Mouse (Mus musculus) T-helper 17 cell (primary cell): ENCODE measurements around the gene Edc3.

Experiments used
- in situ Hi-C, 2 experiments: fragments of 300-600 bp; cut with MboI, MseI; formaldehyde crosslinking; loops; 1 replicate in 1 of 2; 2 replicates in 1 of 2; pipeline ENCODE4 v1.15.1; 2025; ENCODE audit warnings: high pct_unique_total_duplicates in 2 of 2

The Edc3 gene

GRCm38 (mm10) chr9:57708068-57708719 lies at the start of gene Edc3:
TSS of gene Edc3 (plus strand) at chr9:57708540.
- in situ Hi-C loops: no loop called here

- in situ Hi-C loops: loop anchor here in 1 of 2 experiments (5.0 kb wide), 1 partner anchor 42 kb away; no protein-coding TSS in a partner anchor
Measured at GRCm38 (mm10) chr9:57658970-57659369, 49.4 kb upstream of the Edc3 start.

DNA sequence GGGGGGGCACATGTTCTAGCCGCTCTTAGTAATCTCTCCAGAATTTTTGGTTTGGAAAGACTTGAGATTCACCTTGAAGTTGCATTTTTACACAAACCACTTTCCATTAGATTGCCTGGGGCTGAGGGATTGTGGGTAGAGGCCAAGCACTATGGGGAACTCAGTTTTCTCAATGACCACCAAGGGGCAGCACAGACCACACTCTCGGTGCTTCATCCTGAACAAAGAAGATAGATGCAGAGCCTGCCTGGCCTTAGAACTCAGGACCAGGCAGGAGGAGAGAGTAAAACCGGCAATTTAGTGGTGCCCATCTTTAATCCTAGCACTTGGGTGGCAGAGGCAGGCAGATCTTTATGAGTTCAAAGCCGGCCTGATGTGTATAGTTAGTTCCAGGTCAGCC lies 48.6 kb upstream of the Edc3 start:
- in situ Hi-C loops: loop anchor here (5.0 kb wide), 2 partner anchors 42 to 93 kb away; no protein-coding TSS in a partner anchor

DNA sequence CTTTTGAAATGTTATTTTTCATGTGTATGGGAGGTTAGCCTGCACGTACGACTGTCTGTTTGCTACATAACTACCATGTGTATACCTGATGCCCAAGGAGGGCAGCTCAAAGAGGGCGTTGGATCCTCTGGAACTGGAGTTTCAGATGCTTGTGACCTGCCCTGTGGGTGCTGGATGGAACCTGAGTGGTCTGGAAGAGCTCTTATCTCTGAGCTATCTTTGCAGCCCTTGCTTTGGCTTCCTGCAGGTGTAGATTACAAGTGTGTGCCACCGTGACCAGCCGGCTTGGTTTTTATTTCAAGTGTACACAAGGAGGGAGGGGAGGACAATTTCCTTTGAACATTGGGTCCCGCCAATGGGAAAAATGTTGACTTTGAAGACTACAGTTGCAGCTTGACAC lies 47.8 kb upstream of the Edc3 start:
- in situ Hi-C loops: loop anchor here in 1 of 2 experiments (5.0 kb wide), 1 partner anchor 92 kb away; no protein-coding TSS in a partner anchor

DNA sequence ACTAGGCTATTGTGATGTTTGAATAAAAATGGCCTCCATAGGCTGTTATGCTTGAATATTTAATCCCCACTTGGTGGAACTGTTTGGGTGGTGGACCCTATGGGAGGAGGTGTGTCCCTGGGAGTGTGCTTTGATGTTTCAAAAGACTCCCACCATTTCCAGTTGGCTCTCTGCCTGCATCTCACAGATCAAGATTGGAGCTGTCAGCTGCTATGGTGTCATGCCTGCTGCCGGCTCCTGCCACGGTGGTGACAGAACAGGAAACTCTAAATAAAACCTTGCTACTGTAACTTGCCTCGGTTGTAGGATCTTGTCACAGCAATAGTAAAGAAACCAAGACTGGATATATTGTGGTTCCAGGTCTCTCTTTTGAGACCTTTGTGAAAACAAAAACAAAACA lies 46.8 kb upstream of the Edc3 start:
- in situ Hi-C loops: loop anchor here in 1 of 2 experiments (5.0 kb wide), 1 partner anchor 91 kb away; no protein-coding TSS in a partner anchor

DNA sequence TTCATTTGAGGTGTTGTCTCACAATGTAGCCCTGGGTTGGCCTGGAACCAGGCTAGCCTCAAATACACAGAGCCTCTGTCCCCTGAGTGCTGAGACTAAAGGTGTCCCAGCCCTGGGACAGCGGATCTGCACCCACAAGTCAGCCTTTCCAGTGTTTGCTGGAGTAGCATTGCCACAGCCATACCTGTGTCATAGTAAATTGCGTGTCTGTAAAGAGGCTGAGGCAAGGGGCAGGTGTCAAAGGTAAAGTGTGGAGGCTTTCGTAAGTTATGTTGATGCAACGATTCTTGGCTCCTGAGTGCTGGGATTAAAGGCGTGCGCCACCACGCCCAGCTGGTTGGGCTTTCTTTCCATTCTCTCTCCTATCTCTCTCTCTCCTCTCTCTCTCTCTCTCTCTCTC lies 43.7 kb upstream of the Edc3 start:
- in situ Hi-C loops: loop anchor here in 1 of 2 experiments (5.0 kb wide), 1 partner anchor 88 kb away; no protein-coding TSS in a partner anchor

- in situ Hi-C loops: no loop called here
Measured at GRCm38 (mm10) chr9:57666536-57666935, 41.8 kb upstream of the Edc3 start.

GRCm38 (mm10) chr9:57667136-57667535 lies 41.2 kb upstream of the Edc3 start:
- in situ Hi-C loops: no loop called here

- in situ Hi-C loops: no loop called here
Measured at GRCm38 (mm10) chr9:57667817-57668216, 40.5 kb upstream of the Edc3 start.

DNA sequence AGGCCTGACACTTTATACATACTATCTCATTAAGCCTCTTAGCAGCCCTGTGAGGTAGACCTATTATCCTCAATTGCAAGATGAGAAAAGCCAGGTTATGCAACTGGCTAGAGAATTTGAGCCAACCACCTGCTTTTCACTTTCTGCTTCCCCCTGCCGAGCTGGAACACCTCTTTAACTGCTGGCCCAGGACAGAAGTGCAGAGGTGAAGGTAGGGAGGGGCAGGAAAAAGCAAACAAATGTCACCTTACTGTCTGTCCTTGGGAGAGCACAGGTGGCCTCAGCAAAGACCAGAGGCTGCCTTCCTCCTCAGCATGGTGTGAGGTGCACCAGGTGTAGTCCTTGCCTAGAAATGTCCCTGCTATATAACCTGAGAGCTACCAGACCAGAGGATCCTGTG lies 40.1 kb upstream of the Edc3 start:
- in situ Hi-C loops: no loop called here

DNA sequence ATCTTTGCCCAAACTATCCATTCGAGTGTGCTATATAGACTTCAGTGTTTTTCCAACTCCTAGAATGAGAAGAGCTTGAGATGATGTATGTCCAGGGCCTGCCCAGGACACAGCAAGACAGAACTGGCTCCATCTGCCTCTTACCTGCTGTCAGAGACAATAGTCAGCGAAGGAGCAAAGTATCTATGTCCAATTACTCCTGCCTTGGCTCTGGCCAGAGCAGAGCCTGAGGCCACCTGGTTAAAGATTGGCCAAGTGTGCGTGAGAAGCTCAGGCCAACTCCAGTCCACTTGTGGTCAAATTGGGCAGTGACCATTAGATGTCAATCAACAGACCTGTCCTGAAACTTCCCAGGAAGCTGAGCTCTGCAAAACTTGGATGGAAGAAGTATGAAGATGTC lies 38.8 kb upstream of the Edc3 start:
- in situ Hi-C loops: no loop called here

GRCm38 (mm10) chr9:57671037-57671436 lies 37.3 kb upstream of the Edc3 start:
- in situ Hi-C loops: loop anchor here in 1 of 2 experiments (10.0 kb wide), 1 partner anchor 426 kb away; no protein-coding TSS in a partner anchor

GRCm38 (mm10) chr9:57671500-57671899 lies 36.8 kb upstream of the Edc3 start:
- in situ Hi-C loops: loop anchor here in 1 of 2 experiments (10.0 kb wide), 1 partner anchor 427 kb away; no protein-coding TSS in a partner anchor

DNA sequence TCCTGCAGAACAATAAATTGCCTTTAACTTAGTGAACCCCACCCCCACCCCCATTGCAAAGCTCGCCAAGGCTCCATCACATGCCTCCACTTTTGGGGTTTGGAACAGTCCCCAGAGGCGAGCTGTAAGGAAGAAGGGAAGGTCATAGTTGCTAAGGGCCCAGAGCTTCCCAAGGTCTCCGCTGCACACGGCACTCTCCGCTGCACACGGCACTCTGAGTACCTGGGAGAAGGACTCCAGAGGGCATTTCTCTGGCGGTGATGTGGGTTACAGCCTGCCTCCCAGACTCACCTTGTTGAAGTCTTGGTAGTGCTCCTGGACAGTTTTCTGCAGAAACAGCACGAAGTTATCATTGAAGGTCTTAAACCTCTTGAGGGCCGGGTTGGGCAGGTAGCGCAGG lies 26.9 kb upstream of the Edc3 start:
- in situ Hi-C loops: no loop called here

DNA sequence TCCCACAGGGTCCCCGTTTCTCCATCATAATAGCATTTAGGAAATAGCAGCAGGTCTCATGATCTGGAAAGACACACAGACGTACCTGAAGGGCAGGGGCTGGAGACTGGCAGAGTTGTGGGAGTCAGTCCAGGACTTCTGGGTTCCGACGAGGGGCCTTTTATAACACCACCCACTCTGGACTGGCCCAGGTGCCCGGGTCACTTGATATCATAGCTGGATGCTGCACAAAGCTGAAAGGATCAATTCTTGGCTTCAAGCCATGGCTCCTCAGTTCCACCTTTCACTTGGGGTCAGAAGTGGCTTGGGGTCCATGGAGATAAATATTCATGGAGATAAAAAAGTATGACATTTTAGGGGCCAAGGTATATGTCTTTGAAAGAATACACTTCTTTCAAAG lies 24.8 kb upstream of the Edc3 start, which contains the start of gene Cyp1a2:
Gene Cyp1a2 (minus strand): TSS at position 184 of the 400 bp plus-strand sequence.
- in situ Hi-C loops: no loop called here

GRCm38 (mm10) chr9:57686011-57686410 lies 22.3 kb upstream of the Edc3 start:
- in situ Hi-C loops: no loop called here

- in situ Hi-C loops: no loop called here
Measured at GRCm38 (mm10) chr9:57687751-57688150, 20.6 kb upstream of the Edc3 start, which contains the start of gene Cyp1a1. TSS of gene Cyp1a1 (plus strand) at chr9:57687928.

DNA sequence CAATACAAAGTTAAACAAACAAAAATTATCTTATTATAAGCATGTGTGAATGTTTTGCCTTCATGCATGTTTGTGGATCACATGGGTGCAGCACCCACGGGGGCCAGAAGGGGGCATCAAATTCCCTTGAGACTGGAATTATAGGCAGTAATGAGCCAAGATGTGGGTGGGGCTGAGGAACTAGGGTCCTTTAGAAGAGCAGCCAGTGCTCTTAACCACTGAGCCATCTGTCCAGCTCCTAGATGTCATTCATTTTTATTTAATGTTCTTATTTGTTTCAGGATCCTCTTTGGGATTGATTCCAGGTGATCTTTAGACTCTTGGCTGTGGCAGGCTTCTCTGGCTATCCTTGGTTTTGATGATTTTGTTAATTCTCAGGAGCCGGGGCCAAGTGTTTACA lies 20.2 kb upstream of the Edc3 start:
- in situ Hi-C loops: no loop called here

- in situ Hi-C loops: no loop called here
Measured at GRCm38 (mm10) chr9:57688606-57689005, 19.7 kb upstream of the Edc3 start.

DNA sequence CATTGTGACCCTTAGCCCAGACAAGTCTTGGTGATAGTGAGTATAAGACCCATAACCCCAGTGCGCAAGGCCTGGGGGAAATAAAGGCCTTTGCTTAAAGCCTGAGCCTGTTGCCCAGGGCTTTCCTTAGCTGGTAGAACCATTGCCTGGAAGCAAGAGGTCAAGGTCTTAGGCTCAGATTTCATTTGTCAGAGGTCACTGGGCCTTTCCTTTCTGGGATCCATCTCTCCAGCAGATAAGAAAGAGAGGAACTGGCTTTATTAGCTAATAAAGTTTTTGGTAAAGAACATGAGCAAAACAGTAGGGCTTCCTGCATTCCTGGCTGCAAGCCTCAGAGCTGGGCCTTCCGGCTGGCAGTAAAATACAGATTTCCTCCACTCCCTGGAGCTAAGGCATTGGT lies 14.2 kb upstream of the Edc3 start:
- in situ Hi-C loops: loop anchor here in 1 of 2 experiments (10.0 kb wide), 1 partner anchor 379 kb away; no protein-coding TSS in a partner anchor

DNA sequence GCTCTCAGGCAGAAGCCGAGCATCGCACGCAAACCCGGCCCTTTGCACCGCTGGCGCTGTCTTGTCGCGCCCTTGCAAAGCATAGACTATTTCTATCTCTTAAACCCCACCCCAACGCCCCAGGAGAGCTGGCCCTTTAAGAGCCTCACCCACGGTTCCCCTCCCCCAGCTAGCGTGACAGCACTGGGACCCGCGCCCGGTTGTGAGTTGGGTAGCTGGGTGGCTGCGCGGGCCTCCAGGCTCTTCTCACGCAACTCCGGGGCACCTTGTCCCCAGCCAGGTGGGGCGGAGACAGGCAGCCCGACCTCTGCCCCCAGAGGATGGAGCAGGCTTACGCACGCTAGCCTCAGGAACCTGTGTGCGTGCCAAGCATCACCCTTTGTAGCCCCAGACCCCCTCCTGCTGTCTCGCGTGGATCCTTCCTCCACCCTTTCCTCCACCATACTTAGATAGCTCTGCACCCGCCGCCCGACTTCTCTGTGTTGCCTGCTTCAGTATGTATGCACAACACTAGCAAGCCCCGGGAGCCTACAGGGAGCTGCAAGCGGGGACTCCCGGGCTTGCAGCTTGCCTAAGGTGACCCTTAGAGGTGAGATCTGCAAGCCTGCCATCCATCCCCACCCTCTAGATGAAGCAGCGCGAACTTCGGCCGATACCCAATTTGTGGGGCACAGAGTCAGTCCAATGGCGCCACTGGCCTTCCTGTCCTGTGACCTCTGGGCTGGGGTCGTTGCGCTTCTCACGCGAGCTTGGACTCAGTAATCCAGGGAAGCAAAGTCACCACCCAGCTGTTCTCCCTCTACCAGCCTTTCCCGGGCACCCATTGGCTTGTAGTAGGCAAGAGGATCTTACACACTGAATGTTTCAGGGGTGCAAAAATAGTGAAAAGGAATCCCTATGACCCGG lies 11.7 kb upstream of the Edc3 start:
- in situ Hi-C loops: loop anchor here in 1 of 2 experiments (10.0 kb wide), 1 partner anchor 382 kb away; no protein-coding TSS in a partner anchor

- in situ Hi-C loops: loop anchor here in 1 of 2 experiments (10.0 kb wide), 1 partner anchor 383 kb away; no protein-coding TSS in a partner anchor
Measured at GRCm38 (mm10) chr9:57697380-57697779, 11.0 kb upstream of the Edc3 start.
